Mouse (Mus musculus): Measurements from ENCODE around the gene Spata2. TPM values are rescaled to one million over a fixed set of nuclear protein-coding genes. Genes with fewer than 3 reads are reported as not detected.

Gene Spata2
- polyA plus RNA-seq, 1 experiment from 2014 or later = 17.8 TPM

GRCm38 (mm10) chr2:167449331-167450275 lies 43.1 kb downstream of the Spata2 start:
- DNase-seq (ENCODE audit: low spot score) = no peak

- DNase-seq (ENCODE audit: low spot score) = no peak
Observed at GRCm38 (mm10) chr2:167447629-167448028, 45.1 kb downstream of the Spata2 start.

DNA sequence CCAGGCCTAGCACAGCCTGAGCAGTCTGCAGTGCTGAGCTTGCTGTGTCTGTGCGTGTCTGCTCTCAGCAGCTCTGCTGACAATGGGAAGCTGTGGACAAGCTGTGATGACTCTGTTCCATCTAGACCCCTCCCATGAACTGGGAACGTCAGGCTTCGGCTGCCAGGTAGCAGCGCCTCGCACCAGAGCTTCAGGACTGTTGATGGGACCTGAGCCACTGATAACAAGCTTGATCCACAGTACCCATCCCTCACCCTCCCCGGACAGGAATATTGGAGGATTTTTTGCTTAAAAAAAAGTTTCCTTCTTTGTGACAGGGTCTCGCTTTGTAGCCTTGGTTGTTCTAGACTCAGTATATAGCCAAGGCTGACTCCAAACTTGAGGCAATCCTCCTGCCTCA lies 45.5 kb downstream of the Spata2 start:
- no peak for DNase-seq (ENCODE audit: low spot score)

- DNase-seq (ENCODE audit: low spot score) = no peak
Observed at GRCm38 (mm10) chr2:167445911-167446780, 46.5 kb downstream of the Spata2 start.

- no peak for DNase-seq (ENCODE audit: low spot score)
Observed at GRCm38 (mm10) chr2:167443411-167444193, 49.1 kb downstream of the Spata2 start.

- no peak for DNase-seq (ENCODE audit: low spot score)
Observed at GRCm38 (mm10) chr2:167439422-167439821, 53.3 kb downstream of the Spata2 start.

DNA sequence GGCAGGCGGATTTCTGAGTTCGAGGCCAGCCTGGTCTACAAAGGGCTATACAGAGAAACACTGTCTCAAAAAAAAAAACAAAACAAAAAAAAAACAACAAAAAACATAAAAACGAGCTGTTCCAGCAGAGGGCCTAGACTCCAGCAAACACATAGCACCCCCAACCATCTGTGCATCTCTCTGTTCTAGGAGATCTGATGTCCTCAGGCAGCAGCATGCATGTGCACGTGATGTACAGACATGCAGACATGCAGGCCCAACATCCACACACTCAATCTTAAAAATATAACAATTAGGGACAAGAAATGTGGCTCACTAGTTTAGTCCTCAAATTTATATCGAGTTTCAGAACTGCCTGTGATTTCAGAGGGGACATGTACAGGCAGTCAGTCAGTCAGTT lies 56.3 kb downstream of the Spata2 start:
- DNase-seq (ENCODE audit: low spot score) = no peak

- no peak for DNase-seq (ENCODE audit: low spot score)
Observed at GRCm38 (mm10) chr2:167435631-167436030, 57.1 kb downstream of the Spata2 start.

- no peak for DNase-seq (ENCODE audit: low spot score)
Observed at GRCm38 (mm10) chr2:167434570-167434969, 58.1 kb downstream of the Spata2 start.

DNA sequence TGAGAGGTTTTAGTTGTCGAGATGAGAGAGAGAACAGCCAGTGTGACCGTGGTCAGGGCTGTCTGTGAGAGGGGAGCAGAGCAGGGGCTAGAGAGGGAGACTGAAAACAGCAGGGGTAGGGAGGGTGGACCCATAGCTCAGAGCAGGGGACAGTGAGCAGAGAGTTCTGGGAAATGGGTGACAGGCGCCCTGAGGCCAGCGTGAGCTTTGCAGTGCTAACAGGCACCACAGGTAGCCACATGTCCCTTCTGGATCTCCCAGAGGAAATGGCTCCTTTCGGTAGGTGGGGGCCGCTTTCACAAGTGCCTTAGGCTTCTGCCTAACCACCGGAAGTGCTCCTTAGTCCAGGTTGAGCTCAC lies 61.3 kb downstream of the Spata2 start:
- DNase-seq (ENCODE audit: low spot score) = no peak

Other genes starting within 250 kb of the Spata2 start
- gene B4galt5, start 143.7 kb downstream of the Spata2 start, polyA plus RNA-seq (2015; fragmentation: Nextera tagmentation; extraction: Ambion mirVana) = 4.6 and 5.8 TPM in 2 replicates
- 17.9 and 19.7 TPM in 2 replicates for gene Slc9a8, start 71.2 kb downstream of the Spata2 start, polyA plus RNA-seq (2015; fragmentation: Nextera tagmentation; extraction: Ambion mirVana)
- 138 and 145 TPM in 2 replicates for gene Rnf114, start 242 bp downstream of the Spata2 start, polyA plus RNA-seq (2015; fragmentation: Nextera tagmentation; extraction: Ambion mirVana)
- 2.6 and 3.6 TPM in 2 replicates for gene Snai1, start 45.3 kb upstream of the Spata2 start, polyA plus RNA-seq (2015; fragmentation: Nextera tagmentation; extraction: Ambion mirVana)
- gene Ube2v1, start 139.2 kb upstream of the Spata2 start, polyA plus RNA-seq (2015; fragmentation: Nextera tagmentation; extraction: Ambion mirVana) = 215 and 236 TPM in 2 replicates
- gene Gm20431, start 168.6 kb upstream of the Spata2 start, polyA plus RNA-seq (2015; fragmentation: Nextera tagmentation; extraction: Ambion mirVana) = 6.7 and 7.1 TPM in 2 replicates
- 7.3 and 7.8 TPM in 2 replicates for gene Cebpb, start 196.0 kb upstream of the Spata2 start, polyA plus RNA-seq (2015; fragmentation: Nextera tagmentation; extraction: Ambion mirVana)
- gene Tmem189, start 196.9 kb upstream of the Spata2 start, polyA plus RNA-seq (2015; fragmentation: Nextera tagmentation; extraction: Ambion mirVana) = 43.7 and 47.7 TPM in 2 replicates

All from thymus, postnatal 0 days (tissue).